In the genomic region with DNA sequence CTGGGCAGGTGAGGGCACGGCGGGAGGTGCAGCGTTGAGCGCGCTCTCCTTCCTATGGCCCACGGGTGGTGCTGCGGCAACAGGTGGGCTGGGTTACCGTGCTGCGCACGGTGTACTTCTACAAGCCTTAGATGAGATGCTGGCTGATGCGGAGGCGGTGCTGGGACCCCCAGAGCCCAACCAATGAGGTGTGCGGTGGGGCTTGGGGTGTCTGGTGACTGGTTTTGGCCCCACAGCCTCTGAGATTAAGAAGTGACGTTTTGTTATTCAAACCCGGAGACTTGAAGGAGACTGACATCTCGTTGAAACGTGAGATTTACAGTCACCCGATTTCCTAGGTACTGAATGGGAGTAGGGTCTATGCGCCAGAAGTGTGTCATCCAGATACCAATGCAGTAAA, we compare ENCODE assay signal across 11 mouse cellular contexts. TPM values are rescaled to one million over a fixed set of nuclear protein-coding genes. Genes with fewer than 3 reads are reported as not detected.
DNase-seq lines count a peak whose midpoint lies in the region; ATAC-seq and TF ChIP-seq lines count a peak whose summit lies in the region.
"Had no signal": no experiment of that assay in that cellular context is flagged by ENCODE, and none has a peak within 500 bp of the region (broad histone marks: within the 10 kb centered on the region; RNA-seq: fewer than 3 reads in every experiment).

No protein-coding gene starts in this region.

- H3K4me3 ChIP-seq in neural tube, embryonic 12.5 days: no peak overlapping the region; the same call in 1 of the 2 replicates
- H3K4me3 ChIP-seq in hindbrain, postnatal 0 days (ENCODE audit: low read length): no peak overlapping the region
- H3K4me3 ChIP-seq in neural tube, embryonic 14.5 days (ENCODE audit: low read depth, low read length): peak overlapping the region; percentile 13; the same call in 1 of the 2 replicates
- H3K4me3 ChIP-seq: limb, embryonic 15.5 days had no signal

- H3K4me1 ChIP-seq in neural tube, embryonic 12.5 days: peaks cover 33% of the 10 kb centered on the region
- peaks cover 11% of the 10 kb centered on the region; the same call in 1 of the 2 replicates for H3K4me1 ChIP-seq in hindbrain, postnatal 0 days (ENCODE audit: insufficient read depth, low read length)
- H3K4me1 ChIP-seq in neural tube, embryonic 14.5 days (ENCODE audit: control insufficient read depth, insufficient read depth, low read length): peaks cover 30% of the 10 kb centered on the region

- H3K27ac ChIP-seq in neural tube, embryonic 12.5 days: no peak overlapping the region
- no peak overlapping the region for H3K27ac ChIP-seq in hindbrain, postnatal 0 days
- no peak overlapping the region for H3K27ac ChIP-seq in neural tube, embryonic 14.5 days (ENCODE audit: low read depth, low read length)
- H3K27ac ChIP-seq: limb, embryonic 15.5 days had no signal

- peak overlapping the region; percentile 33; the same call in 1 of the 2 replicates for H3K9ac ChIP-seq in neural tube, embryonic 12.5 days
- H3K9ac ChIP-seq in hindbrain, postnatal 0 days (replicated peaks; ENCODE audit: low read length): no peak overlapping the region; the same call in 1 of the 2 replicates
- no peak overlapping the region; the same call in 1 of the 2 replicates for H3K9ac ChIP-seq in neural tube, embryonic 14.5 days (replicated peaks; ENCODE audit: low read depth, low read length)
- H3K9ac ChIP-seq: limb, embryonic 15.5 days had no signal

- H3K9me3 ChIP-seq in neural tube, embryonic 12.5 days: no peaks in the 10 kb centered on the region
- no peaks in the 10 kb centered on the region for H3K9me3 ChIP-seq in hindbrain, postnatal 0 days (ENCODE audit: low read length)
- H3K9me3 ChIP-seq in neural tube, embryonic 14.5 days (ENCODE audit: control insufficient read depth, low read length): no peaks in the 10 kb centered on the region
- H3K9me3 ChIP-seq: limb, embryonic 15.5 days had no signal

- H3K4me2 ChIP-seq in neural tube, embryonic 12.5 days (replicated peaks): peak overlapping the region; percentile 46
- peak overlapping the region; percentile 37; the same call in 1 of the 2 replicates for H3K4me2 ChIP-seq in hindbrain, postnatal 0 days (ENCODE audit: low read depth, low read length)
- H3K4me2 ChIP-seq in neural tube, embryonic 14.5 days (ENCODE audit: low read depth, low read length): 0 out of 2 replicates have a peak overlapping the region, but pooled peaks have one; percentile 8
- H3K4me2 ChIP-seq: limb, embryonic 15.5 days had no signal

- H3K36me3 ChIP-seq in neural tube, embryonic 12.5 days: peaks cover 34% of the 10 kb centered on the region
- peaks cover 17% of the 10 kb centered on the region; the same call in 1 of the 2 replicates for H3K36me3 ChIP-seq in hindbrain, postnatal 0 days (ENCODE audit: insufficient read depth, low read length)
- peaks cover 16% of the 10 kb centered on the region for H3K36me3 ChIP-seq in neural tube, embryonic 14.5 days (ENCODE audit: control insufficient read depth, insufficient read depth, low read length)

- ATAC-seq in neural tube, embryonic 12.5 days (ENCODE audit: low FRiP score, low read depth): no peak
- no peak for ATAC-seq in hindbrain, postnatal 0 days
- ATAC-seq in neural tube, embryonic 14.5 days (ENCODE audit: low read depth): no peak

- 24% methylated on average over 19 of the region's 19 CpGs for WGBS in neural tube, embryonic 12.5 days
- 40% methylated on average over 19 of the region's 19 CpGs for WGBS in hindbrain, postnatal 0 days
- 23% methylated on average over 19 of the region's 19 CpGs for WGBS in neural tube, embryonic 14.5 days

- DNase-seq in embryo, embryonic 9.5 days (ENCODE audit: extremely low spot score): peak; percentile 17
- no peak for DNase-seq in embryo, embryonic 10.5 days (ENCODE audit: low spot score)
- DNase-seq in neural tube, embryonic 10.5 days (ENCODE audit: extremely low spot score, low spot score): no peak
- no peak for DNase-seq in hindbrain, postnatal 0 days (ENCODE audit: low spot score)
- DNase-seq in layer of hippocampus, adult 18-20 months (ENCODE audit: low spot score in 2 of 2): no peak
- no peak for DNase-seq in frontal cortex, postnatal 36 days (ENCODE audit: low spot score in 2 of 2)
- DNase-seq: cerebellum, postnatal 36 days; heart, postnatal 36 days had no signal

- TF ChIP-seq CTCF in hindbrain, postnatal 0 days (IDR thresholded peaks at IDR 0.05; ENCODE audit: low read depth): no peak

- H3K27me3 ChIP-seq in neural tube, embryonic 12.5 days (replicated peaks): peaks cover 14% of the 10 kb centered on the region
- H3K27me3 ChIP-seq in hindbrain, postnatal 0 days (ENCODE audit: insufficient read depth, low read length): no peaks in the 10 kb centered on the region
- H3K27me3 ChIP-seq in neural tube, embryonic 14.5 days (ENCODE audit: control insufficient read depth, insufficient read depth, low read length): no peaks in the 10 kb centered on the region

RNA-seq across cellular contexts. Expression of a gene that starts 3.8 kb away (rescaled TPM):
- polyA plus RNA-seq in neural tube, embryonic 12.5 days (2016; fragmentation: Nextera tagmentation; extraction: Ambion mirVana): 27.5 and 30.7 TPM in 2 replicates
- 103 and 107 TPM in 2 replicates for total RNA-seq in hindbrain, postnatal 0 days (2014; rRNA removed)
- 16.9 and 20.0 TPM in 2 replicates for polyA plus RNA-seq in hindbrain, postnatal 0 days (2015; fragmentation: Nextera tagmentation; extraction: Ambion mirVana)
- polyA plus RNA-seq in neural tube, embryonic 14.5 days (2014; fragmentation: Nextera tagmentation; extraction: Ambion mirVana): 21.5 and 27.0 TPM in 2 replicates
- 10 to 100 TPM; 62.1 to 63.3 TPM for total RNA-seq in layer of hippocampus, adult 18-20 months (2021)

RNA-seq across cellular contexts. Expression of a gene that starts 11.6 kb away (rescaled TPM):
- polyA plus RNA-seq in neural tube, embryonic 12.5 days (2016; fragmentation: Nextera tagmentation; extraction: Ambion mirVana): not detected in 2 replicates
- not detected in 2 replicates for total RNA-seq in hindbrain, postnatal 0 days (2014; rRNA removed)
- polyA plus RNA-seq in hindbrain, postnatal 0 days (2015; fragmentation: Nextera tagmentation; extraction: Ambion mirVana): not detected in 2 replicates
- polyA plus RNA-seq in neural tube, embryonic 14.5 days (2014; fragmentation: Nextera tagmentation; extraction: Ambion mirVana): not detected in 2 replicates
- not detected for total RNA-seq in layer of hippocampus, adult 18-20 months (2021)
- total RNA-seq: heart, postnatal 36 days had no signal

RNA-seq across cellular contexts. Expression of a gene that starts 11.8 kb away (rescaled TPM):
- polyA plus RNA-seq in neural tube, embryonic 12.5 days (2016; fragmentation: Nextera tagmentation; extraction: Ambion mirVana): 83.4 and 89.8 TPM in 2 replicates
- 36.7 and 50.8 TPM in 2 replicates for total RNA-seq in hindbrain, postnatal 0 days (2014; rRNA removed)
- 44.0 and 45.1 TPM in 2 replicates for polyA plus RNA-seq in hindbrain, postnatal 0 days (2015; fragmentation: Nextera tagmentation; extraction: Ambion mirVana)
- polyA plus RNA-seq in neural tube, embryonic 14.5 days (2014; fragmentation: Nextera tagmentation; extraction: Ambion mirVana): 54.1 and 57.4 TPM in 2 replicates
- 10 to 100 TPM; 36.8 to 43.4 TPM for total RNA-seq in layer of hippocampus, adult 18-20 months (2021)

RNA-seq across cellular contexts. Expression of a gene that starts 22.0 kb away (rescaled TPM):
- 1.2 and 1.5 TPM in 2 replicates for polyA plus RNA-seq in neural tube, embryonic 12.5 days (2016; fragmentation: Nextera tagmentation; extraction: Ambion mirVana)
- not detected in 2 replicates for total RNA-seq in hindbrain, postnatal 0 days (2014; rRNA removed)
- 0.19 and 0.55 TPM in 2 replicates for polyA plus RNA-seq in hindbrain, postnatal 0 days (2015; fragmentation: Nextera tagmentation; extraction: Ambion mirVana)
- 1.6 and 2.2 TPM in 2 replicates for polyA plus RNA-seq in neural tube, embryonic 14.5 days (2014; fragmentation: Nextera tagmentation; extraction: Ambion mirVana)
- not detected for total RNA-seq in layer of hippocampus, adult 18-20 months (2021)
- total RNA-seq: heart, postnatal 36 days had no signal

RNA-seq across cellular contexts. Expression of a gene that starts 27.5 kb away (rescaled TPM):
- 172 and 176 TPM in 2 replicates for polyA plus RNA-seq in neural tube, embryonic 12.5 days (2016; fragmentation: Nextera tagmentation; extraction: Ambion mirVana)
- 138 and 152 TPM in 2 replicates for total RNA-seq in hindbrain, postnatal 0 days (2014; rRNA removed)
- polyA plus RNA-seq in hindbrain, postnatal 0 days (2015; fragmentation: Nextera tagmentation; extraction: Ambion mirVana): 219 and 222 TPM in 2 replicates
- 165 and 211 TPM in 2 replicates for polyA plus RNA-seq in neural tube, embryonic 14.5 days (2014; fragmentation: Nextera tagmentation; extraction: Ambion mirVana)
- 10 to 100 TPM; 40.0 to 45.4 TPM for total RNA-seq in layer of hippocampus, adult 18-20 months (2021)
